Mouse (Mus musculus): ENCODE measurements around the gene Prkcb.

GRCm38 (mm10) chr7:122631151-122631550, 342.6 kb downstream of the Prkcb start:
- no peak for TF ChIP-seq MAX (IDR thresholded peaks at IDR 0.05)
- TF ChIP-seq CTCF (IDR thresholded peaks at IDR 0.05; ENCODE audit: control insufficient read depth, insufficient read depth, insufficient read length), result no peak
- no peak for TF ChIP-seq MYOG (IDR thresholded peaks at IDR 0.05; ENCODE audit: control insufficient read depth, extremely low read depth, insufficient read length)
- TF ChIP-seq USF1 (IDR thresholded peaks at IDR 0.05; ENCODE audit: low read depth), result no peak
- TF ChIP-seq CEBPB (IDR thresholded peaks at IDR 0.05; ENCODE audit: low read depth), result no peak
- no peak for TF ChIP-seq MYOD1 (IDR thresholded peaks at IDR 0.05; ENCODE audit: control insufficient read depth, insufficient read length, low read depth)
- TF ChIP-seq FOSL1 (IDR thresholded peaks at IDR 0.05; ENCODE audit: insufficient read depth, low read length, poor library complexity, severe bottlenecking), result no peak
